Mouse (Mus musculus): ENCODE results near the gene Plekhh2. TPM values are rescaled to one million over a fixed set of nuclear protein-coding genes. Genes with fewer than 3 reads are reported as not detected.

Gene Plekhh2
- total and polyA plus RNA-seq, 2 experiments: 0.46 to 0.65 TPM

- Histone ChIP-seq H3K27me3 (ENCODE audit: control insufficient read depth, insufficient read depth, low read length) (0 out of 2 replicates have a peak, but pooled peaks cover 4% of the 10 kb centered on the region), H3K9ac (ENCODE audit: low read depth, low read length) (no peak overlapping the region), H3K79me2 (ENCODE audit: control insufficient read depth, insufficient read depth, low read length) (no peaks in the 10 kb centered on the region), H3K27ac (replicated peaks; ENCODE audit: insufficient read depth, low read depth, low read length) (no peak overlapping the region), H3K4me3 (ENCODE audit: insufficient read depth, low read depth, low read length) (no peak overlapping the region), H3K4me1 (ENCODE audit: control insufficient read depth, insufficient read depth, low read length) (no peaks in the 10 kb centered on the region), H3K36me3 (ENCODE audit: control insufficient read depth, insufficient read depth, low read length) (no peaks in the 10 kb centered on the region)
- TF ChIP-seq POLR2A (IDR thresholded peaks at IDR 0.05; ENCODE audit: extremely low read depth, insufficient read depth, low read length): no peak
- TF ChIP-seq CTCF (IDR thresholded peaks at IDR 0.05; ENCODE audit: low read depth, low read length): no peak
- 84% methylated on average over 10 of the region's 10 CpGs for WGBS
- no peak for DNase-seq (ENCODE audit: extremely low read depth, low read depth, low spot score)
These were observed 68.1 kb downstream of the Plekhh2 start for GRCm38 (mm10) chr17:84579817-84580216.

GRCm38 (mm10) chr17:84580821-84581220, 69.1 kb downstream of the Plekhh2 start:
- 75% methylated on average over 8 of the region's 8 CpGs for WGBS
- no peak overlapping the region for H3K9ac ChIP-seq (ENCODE audit: low read depth, low read length)
- no peaks in the 10 kb centered on the region for H3K4me1 ChIP-seq (ENCODE audit: control insufficient read depth, insufficient read depth, low read length)
- H3K36me3 ChIP-seq (ENCODE audit: control insufficient read depth, insufficient read depth, low read length): no peaks in the 10 kb centered on the region
- no peaks in the 10 kb centered on the region for H3K79me2 ChIP-seq (ENCODE audit: control insufficient read depth, insufficient read depth, low read length)
- H3K4me3 ChIP-seq (ENCODE audit: insufficient read depth, low read depth, low read length): no peak overlapping the region
- 0 out of 2 replicates have a peak, but pooled peaks cover 4% of the 10 kb centered on the region for H3K27me3 ChIP-seq (ENCODE audit: control insufficient read depth, insufficient read depth, low read length)
- TF ChIP-seq CTCF (IDR thresholded peaks at IDR 0.05; ENCODE audit: low read depth, low read length) (no peak), POLR2A (IDR thresholded peaks at IDR 0.05; ENCODE audit: extremely low read depth, insufficient read depth, low read length) (no peak)
- no peak overlapping the region for H3K27ac ChIP-seq (replicated peaks; ENCODE audit: insufficient read depth, low read depth, low read length)
- no peak for DNase-seq (ENCODE audit: extremely low read depth, low read depth, low spot score)

- Histone ChIP-seq H3K36me3 (ENCODE audit: control insufficient read depth, insufficient read depth, low read length) (no peaks in the 10 kb centered on the region), H3K4me3 (ENCODE audit: insufficient read depth, low read depth, low read length) (no peak overlapping the region), H3K9ac (ENCODE audit: low read depth, low read length) (no peak overlapping the region), H3K4me1 (ENCODE audit: control insufficient read depth, insufficient read depth, low read length) (no peaks in the 10 kb centered on the region), H3K79me2 (ENCODE audit: control insufficient read depth, insufficient read depth, low read length) (no peaks in the 10 kb centered on the region), H3K27ac (replicated peaks; ENCODE audit: insufficient read depth, low read depth, low read length) (no peak overlapping the region), H3K27me3 (ENCODE audit: control insufficient read depth, insufficient read depth, low read length) (0 out of 2 replicates have a peak, but pooled peaks cover 3% of the 10 kb centered on the region)
- 82% methylated on average over 8 of the region's 8 CpGs for WGBS
- no peak for TF ChIP-seq CTCF (IDR thresholded peaks at IDR 0.05; ENCODE audit: low read depth, low read length)
- TF ChIP-seq POLR2A (IDR thresholded peaks at IDR 0.05; ENCODE audit: extremely low read depth, insufficient read depth, low read length): no peak
- no peak for DNase-seq (ENCODE audit: extremely low read depth, low read depth, low spot score)
These were observed 70.2 kb downstream of the Plekhh2 start for GRCm38 (mm10) chr17:84581740-84582414.

GRCm38 (mm10) chr17:84584107-84584506, 72.4 kb downstream of the Plekhh2 start:
- TF ChIP-seq CTCF (IDR thresholded peaks at IDR 0.05; ENCODE audit: low read depth, low read length) (no peak), POLR2A (IDR thresholded peaks at IDR 0.05; ENCODE audit: extremely low read depth, insufficient read depth, low read length) (no peak)
- WGBS: 93% methylated on average over 9 of the region's 9 CpGs
- Histone ChIP-seq H3K27ac (replicated peaks; ENCODE audit: insufficient read depth, low read depth, low read length) (no peak overlapping the region), H3K4me3 (ENCODE audit: insufficient read depth, low read depth, low read length) (no peak overlapping the region), H3K9ac (ENCODE audit: low read depth, low read length) (no peak overlapping the region), H3K4me1 (ENCODE audit: control insufficient read depth, insufficient read depth, low read length) (no peaks in the 10 kb centered on the region), H3K36me3 (ENCODE audit: control insufficient read depth, insufficient read depth, low read length) (no peaks in the 10 kb centered on the region), H3K79me2 (ENCODE audit: control insufficient read depth, insufficient read depth, low read length) (no peaks in the 10 kb centered on the region), H3K27me3 (ENCODE audit: control insufficient read depth, insufficient read depth, low read length) (no peaks in the 10 kb centered on the region)
- no peak for DNase-seq (ENCODE audit: extremely low read depth, low read depth, low spot score)

- TF ChIP-seq CTCF (IDR thresholded peaks at IDR 0.05; ENCODE audit: low read depth, low read length) (no peak), POLR2A (IDR thresholded peaks at IDR 0.05; ENCODE audit: extremely low read depth, insufficient read depth, low read length) (no peak)
- DNase-seq (ENCODE audit: extremely low read depth, low read depth, low spot score): no peak
- H3K27me3 ChIP-seq (ENCODE audit: control insufficient read depth, insufficient read depth, low read length): no peaks in the 10 kb centered on the region
- no peaks in the 10 kb centered on the region for H3K79me2 ChIP-seq (ENCODE audit: control insufficient read depth, insufficient read depth, low read length)
- H3K36me3 ChIP-seq (ENCODE audit: control insufficient read depth, insufficient read depth, low read length): no peaks in the 10 kb centered on the region
- H3K4me1 ChIP-seq (ENCODE audit: control insufficient read depth, insufficient read depth, low read length): no peaks in the 10 kb centered on the region
- no peak overlapping the region for H3K9ac ChIP-seq (ENCODE audit: low read depth, low read length)
- no peak overlapping the region for H3K27ac ChIP-seq (replicated peaks; ENCODE audit: insufficient read depth, low read depth, low read length)
- no peak overlapping the region for H3K4me3 ChIP-seq (ENCODE audit: insufficient read depth, low read depth, low read length)
- WGBS: 82% methylated on average over 8 of the region's 8 CpGs
These were observed 73.4 kb downstream of the Plekhh2 start for GRCm38 (mm10) chr17:84585104-84585503.

GRCm38 (mm10) chr17:84590065-84590464, 78.4 kb downstream of the Plekhh2 start:
- H3K79me2 ChIP-seq (ENCODE audit: control insufficient read depth, insufficient read depth, low read length): no peaks in the 10 kb centered on the region
- no peaks in the 10 kb centered on the region for H3K36me3 ChIP-seq (ENCODE audit: control insufficient read depth, insufficient read depth, low read length)
- H3K27me3 ChIP-seq (ENCODE audit: control insufficient read depth, insufficient read depth, low read length): no peaks in the 10 kb centered on the region
- H3K4me1 ChIP-seq (ENCODE audit: control insufficient read depth, insufficient read depth, low read length): no peaks in the 10 kb centered on the region
- TF ChIP-seq CTCF (IDR thresholded peaks at IDR 0.05; ENCODE audit: low read depth, low read length) (no peak), POLR2A (IDR thresholded peaks at IDR 0.05; ENCODE audit: extremely low read depth, insufficient read depth, low read length) (no peak)
- H3K27ac ChIP-seq (replicated peaks; ENCODE audit: insufficient read depth, low read depth, low read length): no peak overlapping the region
- WGBS: 95% methylated on average over 7 of the region's 7 CpGs
- no peak overlapping the region for H3K9ac ChIP-seq (ENCODE audit: low read depth, low read length)
- DNase-seq (ENCODE audit: extremely low read depth, low read depth, low spot score): no peak
- H3K4me3 ChIP-seq (ENCODE audit: insufficient read depth, low read depth, low read length): no peak overlapping the region

Measured in liver, adult 2 months (tissue).